Mouse (Mus musculus): ENCODE measurements around the gene Atg13. TPM values are rescaled to one million over a fixed set of nuclear protein-coding genes. Genes with fewer than 3 reads are reported as not detected.
"Not testable (repeated sequence)": the region's sequence is repeated elsewhere in the genome, so short reads cannot be mapped to it uniquely, and the experiment has no call there.

The Atg13 gene
- total and polyA plus RNA-seq, 2 experiments from 2014 or later, result 21.0 to 30.4 TPM

DNA sequence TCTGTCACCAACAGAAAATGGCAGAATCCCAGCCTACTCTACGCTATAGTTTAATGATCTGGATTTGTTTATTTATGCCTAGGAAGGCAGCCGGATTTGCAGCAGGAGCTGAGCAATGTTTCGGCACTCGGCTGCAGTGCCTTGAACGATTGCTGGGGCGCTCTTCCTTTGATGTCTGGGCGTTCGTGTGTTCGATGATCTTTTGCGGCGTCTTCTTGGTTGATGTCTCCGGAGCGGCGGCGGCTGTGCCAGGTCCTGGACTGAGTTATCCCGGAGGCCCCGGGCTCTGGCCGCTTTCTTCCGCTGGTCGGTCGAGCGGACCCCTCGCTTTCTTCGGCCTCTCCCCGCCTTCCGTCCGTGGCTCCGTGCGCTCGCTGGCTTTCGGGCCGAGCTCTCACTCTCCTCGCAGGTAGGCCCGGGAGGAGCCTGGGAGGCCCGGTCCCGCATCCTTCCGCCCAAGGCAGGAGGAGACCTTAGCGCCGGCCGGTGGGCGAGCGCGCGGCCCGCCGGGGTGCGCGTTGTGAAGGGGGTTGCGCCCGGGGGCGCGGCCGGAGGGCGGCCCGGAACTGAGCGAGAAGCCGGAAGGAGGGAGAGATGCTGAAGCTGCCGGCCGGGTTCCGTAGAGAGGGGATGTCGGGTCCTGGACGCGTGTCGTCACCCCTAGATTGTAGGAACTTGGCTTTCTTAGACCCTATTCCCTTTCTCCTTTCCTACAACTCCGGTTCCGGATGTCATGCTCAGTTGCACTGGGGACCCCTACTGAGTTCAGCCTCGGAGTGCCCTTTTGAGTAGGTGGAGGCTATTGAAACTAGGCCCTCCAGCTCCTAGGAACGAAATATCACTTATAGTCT is 19.8 kb upstream of the Atg13 start, which contains the start of gene Ambra1:
Gene Ambra1 (plus strand): TSS at position 164 of the 851 bp plus-strand sequence.
- peak within 1 kb of the TSS; percentile 94 for H3K27ac ChIP-seq (ENCODE audit: low read depth, low read length)
- H3K9me3 ChIP-seq (ENCODE audit: low read length), result no peaks in the 10 kb centered on the region
- no peaks in the 10 kb centered on the region for H3K36me3 ChIP-seq (ENCODE audit: insufficient read depth, low read length)
- under 1% methylated on average over 67 of the region's 68 CpGs for WGBS
- H3K4me2 ChIP-seq (ENCODE audit: low read depth, low read length, poor library complexity, severe bottlenecking), result peak within 1 kb of the TSS; percentile 67
- no peaks in the 10 kb centered on the region for H3K4me1 ChIP-seq (ENCODE audit: insufficient read depth, low read length)
- peak; percentile 88 for ATAC-seq (ENCODE audit: low FRiP score)
- no peaks in the 10 kb centered on the region for H3K27me3 ChIP-seq (ENCODE audit: insufficient read depth, low read length)
- H3K4me3 ChIP-seq (ENCODE audit: low read depth, low read length), result peak within 1 kb of the TSS; percentile 100
- peak within 1 kb of the TSS; percentile 98 for H3K9ac ChIP-seq (replicated peaks; ENCODE audit: low read length, poor library complexity, severe bottlenecking)
- peak; percentile 53 for TF ChIP-seq CTCF (IDR thresholded peaks at IDR 0.05)
- peak; percentile 96 for DNase-seq (ENCODE audit: low spot score)

DNA sequence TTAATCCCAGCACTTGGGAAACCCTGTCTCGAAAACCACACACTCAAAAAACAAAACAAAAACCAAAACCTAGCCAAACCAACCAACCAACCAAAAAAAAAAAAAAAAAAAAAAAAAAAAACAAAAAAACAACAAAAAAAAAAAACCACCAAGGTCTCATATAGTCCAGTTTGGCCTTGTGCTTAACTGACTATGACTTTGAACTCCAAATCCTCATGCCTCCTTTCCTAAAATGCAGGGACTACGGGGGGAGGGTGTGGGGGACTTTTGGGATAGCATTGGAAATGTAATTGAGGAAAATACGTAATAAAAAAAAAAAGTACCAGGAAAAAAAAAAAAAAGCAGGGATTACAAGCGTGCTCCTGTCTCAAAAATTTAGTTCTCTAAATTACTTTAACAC is 19.2 kb upstream of the Atg13 start:
- DNase-seq (ENCODE audit: low spot score) (no peak), ATAC-seq (ENCODE audit: low FRiP score) (0 out of 2 replicates have a peak, but pooled peaks have one; percentile 15)
- no peak for TF ChIP-seq CTCF (IDR thresholded peaks at IDR 0.05)
- Histone ChIP-seq H3K4me2 (ENCODE audit: low read depth, low read length, poor library complexity, severe bottlenecking) (peak overlapping the region; percentile 67), H3K36me3 (ENCODE audit: insufficient read depth, low read length) (no peaks in the 10 kb centered on the region), H3K27ac (ENCODE audit: low read depth, low read length) (0 out of 2 replicates have a peak overlapping the region, but pooled peaks have one; percentile 94), H3K4me1 (ENCODE audit: insufficient read depth, low read length) (no peaks in the 10 kb centered on the region), H3K4me3 (ENCODE audit: low read depth, low read length) (peak overlapping the region; percentile 100), H3K27me3 (ENCODE audit: insufficient read depth, low read length) (no peaks in the 10 kb centered on the region), H3K9ac (replicated peaks; ENCODE audit: low read length, poor library complexity, severe bottlenecking) (no peak overlapping the region), H3K9me3 (ENCODE audit: low read length) (no peaks in the 10 kb centered on the region)
- 12% methylated on average over 4 of the region's 4 CpGs for WGBS

DNA sequence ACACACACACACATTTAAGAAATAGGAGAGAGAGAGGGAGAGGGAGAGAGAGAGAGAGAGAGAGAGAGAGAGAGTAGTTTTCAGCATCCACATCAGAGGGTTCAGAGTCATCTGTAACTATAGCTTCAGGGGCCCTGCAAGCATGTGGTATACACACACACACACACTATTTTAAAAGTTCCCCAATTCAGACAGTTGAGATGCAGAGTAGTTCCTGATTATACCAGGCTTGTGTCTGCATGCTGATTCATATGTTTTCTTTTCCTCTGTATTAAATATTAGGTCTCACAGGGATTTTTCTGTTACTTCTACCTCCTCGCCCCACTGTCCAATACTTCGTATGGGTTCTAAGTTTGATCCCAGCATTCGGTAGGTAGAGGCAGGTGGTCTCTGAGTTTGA is 16.6 kb upstream of the Atg13 start:
- no peak overlapping the region for H3K27ac ChIP-seq (ENCODE audit: low read depth, low read length)
- ATAC-seq (ENCODE audit: low FRiP score), result no peak
- no peak overlapping the region for H3K4me2 ChIP-seq (ENCODE audit: low read depth, low read length, poor library complexity, severe bottlenecking)
- no peak overlapping the region for H3K4me3 ChIP-seq (ENCODE audit: low read depth, low read length)
- no peak overlapping the region for H3K9ac ChIP-seq (replicated peaks; ENCODE audit: low read length, poor library complexity, severe bottlenecking)
- 84% methylated on average over 3 of the region's 3 CpGs for WGBS
- H3K36me3 ChIP-seq (ENCODE audit: insufficient read depth, low read length), result no peaks in the 10 kb centered on the region
- H3K9me3 ChIP-seq (ENCODE audit: low read length), result no peaks in the 10 kb centered on the region
- no peak for DNase-seq (ENCODE audit: low spot score)
- no peaks in the 10 kb centered on the region for H3K27me3 ChIP-seq (ENCODE audit: insufficient read depth, low read length)
- no peak for TF ChIP-seq CTCF (IDR thresholded peaks at IDR 0.05)
- no peaks in the 10 kb centered on the region for H3K4me1 ChIP-seq (ENCODE audit: insufficient read depth, low read length)

DNA sequence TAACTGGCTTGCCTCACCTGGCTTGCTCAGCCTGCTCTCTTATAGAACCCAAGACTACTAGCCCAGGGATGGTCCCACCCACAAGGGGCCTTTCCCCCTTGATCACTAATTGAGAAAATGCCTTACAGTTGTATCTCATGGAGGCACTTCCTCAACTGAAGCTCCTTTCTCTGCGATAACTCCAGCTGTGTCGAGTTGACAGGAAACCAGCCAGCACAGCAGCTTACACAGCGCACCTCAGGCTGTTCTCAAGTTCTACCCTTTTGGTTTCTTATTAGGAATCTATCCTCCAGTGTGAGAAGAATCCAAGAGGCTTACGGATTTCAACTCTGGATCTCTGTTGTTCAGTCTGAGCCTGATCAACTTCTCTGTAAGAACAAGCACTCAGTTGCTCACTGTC is 15.1 kb upstream of the Atg13 start:
- 53% methylated on average over 4 of the region's 4 CpGs for whole genome bisulfite sequencing
- not testable (repeated sequence) for H3K4me2 ChIP-seq (ENCODE audit: low read depth, low read length, poor library complexity, severe bottlenecking)

DNA sequence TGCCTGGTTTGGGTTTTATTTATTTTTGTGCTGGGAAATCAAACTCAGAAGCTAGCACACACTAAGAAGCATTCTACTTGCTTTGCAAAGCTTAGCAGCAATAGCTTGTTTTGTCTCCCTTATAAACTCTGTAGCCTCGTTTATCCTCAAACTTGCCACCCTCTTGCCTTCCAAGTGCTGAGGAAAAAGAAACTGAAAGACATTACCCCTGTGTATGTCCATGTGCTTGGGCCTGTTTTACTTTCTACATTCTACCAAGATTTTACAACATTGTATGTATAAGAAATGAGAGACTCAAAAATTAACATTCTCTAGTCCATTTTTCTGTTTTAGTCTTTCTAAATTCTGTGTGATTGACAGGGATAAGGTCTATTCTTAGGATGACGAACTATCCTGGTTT is 14.3 kb upstream of the Atg13 start:
- Histone ChIP-seq H3K27me3 (ENCODE audit: insufficient read depth, low read length) (no peaks in the 10 kb centered on the region), H3K4me1 (ENCODE audit: insufficient read depth, low read length) (no peaks in the 10 kb centered on the region), H3K9me3 (ENCODE audit: low read length) (no peaks in the 10 kb centered on the region), H3K36me3 (ENCODE audit: insufficient read depth, low read length) (peaks cover 3% of the 10 kb centered on the region), H3K4me3 (ENCODE audit: low read depth, low read length) (no peak overlapping the region), H3K4me2 (ENCODE audit: low read depth, low read length, poor library complexity, severe bottlenecking) (no peak overlapping the region), H3K9ac (replicated peaks; ENCODE audit: low read length, poor library complexity, severe bottlenecking) (no peak overlapping the region), H3K27ac (ENCODE audit: low read depth, low read length) (no peak overlapping the region)
- no peak for TF ChIP-seq CTCF (IDR thresholded peaks at IDR 0.05)
- DNase-seq (ENCODE audit: low spot score) (no peak), ATAC-seq (ENCODE audit: low FRiP score) (no peak)
- WGBS, result 69% methylated on average over 2 of the region's 2 CpGs

More for the DNA sequence above, 15.1 kb upstream of the Atg13 start:
- not testable (repeated sequence) for H3K4me3 ChIP-seq (ENCODE audit: low read depth, low read length); H3K9me3 ChIP-seq (ENCODE audit: low read length); H3K27ac ChIP-seq (ENCODE audit: low read depth, low read length); DNase-seq (ENCODE audit: low spot score); H3K27me3 ChIP-seq (ENCODE audit: insufficient read depth, low read length); H3K4me1 ChIP-seq (ENCODE audit: insufficient read depth, low read length); ATAC-seq (ENCODE audit: low FRiP score); H3K36me3 ChIP-seq (ENCODE audit: insufficient read depth, low read length); H3K9ac ChIP-seq (replicated peaks; ENCODE audit: low read length, poor library complexity, severe bottlenecking)

DNA sequence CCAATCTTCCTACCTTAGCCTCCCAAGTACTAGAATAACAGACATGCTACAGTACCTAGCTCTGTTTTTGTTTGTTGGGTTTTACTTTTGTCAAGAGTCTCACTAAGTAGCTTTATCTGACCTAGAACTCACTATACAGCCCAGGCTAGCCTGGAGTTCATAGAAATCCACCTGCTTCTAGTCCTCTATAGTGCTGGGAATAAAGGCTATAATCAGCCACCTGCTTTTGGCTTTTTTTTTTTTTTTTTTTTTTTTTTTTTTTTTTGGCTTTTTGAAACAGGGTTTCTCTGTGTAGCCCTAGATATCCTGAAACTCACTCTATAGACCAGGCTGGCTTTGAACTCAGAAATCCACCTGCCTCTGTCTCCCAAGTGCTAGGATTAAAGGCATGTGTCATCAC is 13.6 kb upstream of the Atg13 start:
- Histone ChIP-seq H3K4me1 (ENCODE audit: insufficient read depth, low read length) (no peaks in the 10 kb centered on the region), H3K36me3 (ENCODE audit: insufficient read depth, low read length) (peaks cover 8% of the 10 kb centered on the region), H3K4me2 (ENCODE audit: low read depth, low read length, poor library complexity, severe bottlenecking) (no peak overlapping the region), H3K9ac (replicated peaks; ENCODE audit: low read length, poor library complexity, severe bottlenecking) (no peak overlapping the region), H3K4me3 (ENCODE audit: low read depth, low read length) (no peak overlapping the region), H3K27ac (ENCODE audit: low read depth, low read length) (no peak overlapping the region), H3K27me3 (ENCODE audit: insufficient read depth, low read length) (no peaks in the 10 kb centered on the region), H3K9me3 (ENCODE audit: low read length) (no peaks in the 10 kb centered on the region)
- DNase-seq (ENCODE audit: low spot score) (no peak), ATAC-seq (ENCODE audit: low FRiP score) (no peak)
- TF ChIP-seq CTCF (IDR thresholded peaks at IDR 0.05), result no peak
